Mouse (Mus musculus): Measurements from ENCODE around the gene Egln3.

GRCm38 (mm10) chr12:54203656-54204045, at the start of gene Egln3:
- TF ChIP-seq CTCF (IDR thresholded peaks at IDR 0.05; ENCODE audit: low read depth, low read length) = no peak
- TF ChIP-seq TAL1 (conservative IDR thresholded peaks at IDR 0.05; ENCODE audit: low read depth, low read length) = no peak
- no peak for TF ChIP-seq GATA1 (IDR thresholded peaks at IDR 0.05; ENCODE audit: borderline replicate concordance, low read length)

Data from G1E (cell line).